Mouse (Mus musculus) thymus, adult 2 months (tissue): Measurements from ENCODE around the gene Prss27. TPM values are rescaled to one million over a fixed set of nuclear protein-coding genes. Genes with fewer than 3 reads are reported as not detected.
A peak's percentile ranks its signal among the peaks of the same experiment; 100 is the strongest.
"Not testable (repeated sequence)": the region's sequence is repeated elsewhere in the genome, so short reads cannot be mapped to it uniquely, and the experiment has no call there.

Experiments
- DNase-seq: peaks from one replicate; pipeline ENCODE4 v3.0.0; 2021
- H3K27ac ChIP-seq: fragments of 200-500 bp; 2 replicates; pipeline ENCODE4 v1.5.1; 2012; ENCODE audit warnings: low read length, control low read depth; ENCODE audit not compliant: control insufficient read depth, insufficient read depth
- H3K27me3 ChIP-seq: fragments of 200-500 bp; 2 replicates; pipeline ENCODE4 v1.6.1; 2012; ENCODE audit warnings: mild to moderate bottlenecking, low read length, moderate library complexity, mixed read lengths; ENCODE audit not compliant: control insufficient read depth, insufficient read depth
- H3K36me3 ChIP-seq: fragments of 200-500 bp; 2 replicates; pipeline ENCODE4 v1.6.1; 2012; ENCODE audit warnings: mild to moderate bottlenecking, low read length, moderate library complexity; ENCODE audit not compliant: control insufficient read depth, insufficient read depth
- H3K4me1 ChIP-seq: fragments of 200-500 bp; replicated peaks from 2 replicates; pipeline ENCODE4 v1.6.1; 2012; ENCODE audit warnings: low read length; ENCODE audit not compliant: control insufficient read depth, insufficient read depth
- H3K4me3 ChIP-seq: fragments of 200-500 bp; 2 replicates; pipeline ENCODE4 v1.5.1; 2012; ENCODE audit warnings: mild to moderate bottlenecking, low read length, control low read depth, moderate library complexity; ENCODE audit not compliant: control insufficient read depth, insufficient read depth
- CTCF ChIP-seq: fragments of 200-500 bp; IDR thresholded peaks from 2 replicates; pipeline ENCODE4 v1.5.1; 2012; ENCODE audit warnings: mild to moderate bottlenecking, control low read depth, low read length, moderate library complexity, borderline replicate concordance; ENCODE audit not compliant: control insufficient read depth, poor library complexity, insufficient read depth; ENCODE audit errors: extremely low read depth
- POLR2A ChIP-seq: fragments of 200-500 bp; IDR thresholded peaks from 2 replicates; pipeline ENCODE4 v1.6.1; 2012; ENCODE audit warnings: mild to moderate bottlenecking, low read length, control low read depth, moderate library complexity; ENCODE audit not compliant: control insufficient read depth, poor library complexity, insufficient read depth; ENCODE audit errors: extremely low read depth
- WGBS: fragments of 180-500 bp; shearing (Covaris S2); methylation state at CpG from one replicate; pipeline ENCODE4 v1.1.7; 2018; 5-methylcytosine and 5-hydroxymethylcytosine counted together
- polyA plus RNA-seq: library from polyadenylated mRNA; depleted of rRNA; stranded (reverse); fragments of >200 nt; gene quantifications from 2 replicates; pipeline ENCODE4 v1.2.3, GENCODE M21; 2012

Gene Prss27
- polyA plus RNA-seq, 1 experiment, result 2.5 TPM

- WGBS, result 97% methylated on average over 5 of the region's 5 CpGs
- no peak overlapping the region for H3K27ac ChIP-seq
- H3K4me3 ChIP-seq, result no peak overlapping the region
- no peaks in the 10 kb centered on the region for H3K27me3 ChIP-seq
- H3K4me1 ChIP-seq, result peaks cover 2% of the 10 kb centered on the region
- no peaks in the 10 kb centered on the region; the same call in 1 of the 2 replicates for H3K36me3 ChIP-seq
- TF ChIP-seq CTCF (no peak), POLR2A (no peak)
- DNase-seq, result no peak
Measured at GRCm38 (mm10) chr17:24068271-24068670, 30.3 kb downstream of the Prss27 start.

GRCm38 (mm10) chr17:24069531-24069930 lies 31.6 kb downstream of the Prss27 start:
- Histone ChIP-seq H3K4me3 (no peak overlapping the region), H3K27me3 (no peaks in the 10 kb centered on the region), H3K4me1 (peaks cover 2% of the 10 kb centered on the region), H3K36me3 (no peaks in the 10 kb centered on the region; the same call in 1 of the 2 replicates), H3K27ac (no peak overlapping the region)
- WGBS, result 92% methylated on average over 3 of the region's 3 CpGs
- TF ChIP-seq CTCF (no peak), POLR2A (no peak)
- no peak for DNase-seq

DNA sequence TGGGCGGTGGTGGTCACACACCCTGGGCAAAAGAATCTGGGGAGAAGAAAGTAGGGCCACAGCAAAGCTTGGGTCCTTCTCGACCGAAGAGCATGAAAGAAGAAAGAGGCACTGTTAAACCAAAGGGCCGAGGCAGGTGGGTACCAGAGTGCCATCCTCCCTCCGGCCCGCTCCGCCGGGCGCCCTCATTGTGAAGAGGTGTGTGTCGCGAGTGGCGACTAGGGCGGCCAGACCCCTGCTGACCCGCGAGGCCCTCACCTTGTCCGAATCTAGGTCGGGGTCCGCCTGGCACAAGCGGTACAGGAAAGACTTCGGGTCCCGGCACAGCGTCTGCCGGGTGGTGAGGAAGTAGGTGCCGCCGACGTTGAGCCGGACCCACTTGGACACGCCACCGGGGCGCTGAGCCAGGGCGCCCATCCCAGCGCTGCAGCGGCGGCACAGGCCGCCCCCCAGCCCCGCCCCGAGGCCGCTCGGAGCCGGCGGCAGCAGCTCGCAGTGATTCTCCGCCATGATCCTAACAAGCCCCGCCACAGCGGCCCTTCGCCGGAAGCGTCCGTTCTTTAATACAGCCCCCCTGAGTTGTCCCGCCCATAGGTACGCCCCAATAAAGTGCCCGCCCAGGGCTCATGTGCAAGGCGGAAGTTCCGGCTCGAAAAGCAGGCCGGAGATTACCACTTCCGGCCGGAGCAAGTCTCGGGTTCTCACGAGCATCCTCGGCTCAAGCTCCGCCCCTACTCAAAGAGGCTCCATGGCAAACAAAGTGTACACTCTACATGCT lies 35.2 kb downstream of the Prss27 start, which contains the start of gene Kctd5:
Kctd5 (minus strand) TSS at position 567 of the 778 bp plus-strand sequence.
- TF ChIP-seq CTCF (0 out of 2 replicates have a peak, but pooled peaks have one; percentile 29), POLR2A (peak; percentile 64; the same call in 1 of the 2 replicates)
- peak; percentile 85 for DNase-seq
- peaks cover 7% of the 10 kb centered on the region; the same call in 1 of the 2 replicates for H3K36me3 ChIP-seq
- no peaks in the 10 kb centered on the region for H3K27me3 ChIP-seq
- H3K4me3 ChIP-seq, result peak within 1 kb of the TSS; percentile 90
- peaks cover 2% of the 10 kb centered on the region for H3K4me1 ChIP-seq
- no peak within 1 kb of the TSS for H3K27ac ChIP-seq
- WGBS, result under 1% methylated on average over 62 of the region's 62 CpGs

DNA sequence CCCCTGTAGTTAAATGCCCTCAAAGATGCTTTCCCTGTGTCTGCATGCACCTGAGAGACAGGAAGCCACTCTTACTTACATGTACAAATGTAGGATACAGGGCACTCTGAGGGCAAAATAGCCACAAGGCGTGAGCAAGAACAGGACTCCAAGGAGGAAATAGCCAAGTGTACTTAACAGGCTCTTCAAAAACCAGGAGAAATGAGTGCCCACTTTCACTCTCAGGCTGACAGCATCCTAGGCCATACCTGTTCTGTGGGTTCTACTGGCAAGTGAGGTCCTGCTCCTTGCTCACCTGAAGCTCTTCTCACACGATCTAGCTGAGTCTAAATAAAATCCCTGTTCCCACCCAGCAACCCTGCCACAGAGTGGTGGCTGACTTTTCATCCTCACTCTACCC lies 39.2 kb downstream of the Prss27 start:
- H3K36me3 ChIP-seq, result peaks cover 31% of the 10 kb centered on the region
- TF ChIP-seq CTCF (no peak), POLR2A (no peak)

GRCm38 (mm10) chr17:24084593-24084992 lies 46.6 kb downstream of the Prss27 start:
- no peak for TF ChIP-seq POLR2A
- no peak for TF ChIP-seq CTCF
- Histone ChIP-seq H3K27ac (no peak overlapping the region), H3K4me3 (no peak overlapping the region), H3K36me3 (peaks cover 57% of the 10 kb centered on the region), H3K27me3 (no peaks in the 10 kb centered on the region; the same call in 1 of the 2 replicates), H3K4me1 (no peaks in the 10 kb centered on the region)
- no peak for DNase-seq
- 5% methylated on average over 1 of the region's 1 CpGs for WGBS

More for the DNA sequence above, 39.2 kb downstream of the Prss27 start:
- no peak for DNase-seq
- peaks cover under 1% of the 10 kb centered on the region for H3K4me1 ChIP-seq
- WGBS, result 95% methylated on average over 2 of the region's 2 CpGs
- no peaks in the 10 kb centered on the region for H3K27me3 ChIP-seq
- no peak overlapping the region for H3K27ac ChIP-seq
- H3K4me3 ChIP-seq, result no peak overlapping the region

- not testable (repeated sequence) for H3K4me1 ChIP-seq, H3K4me3 ChIP-seq, DNase-seq, H3K27me3 ChIP-seq, H3K27ac ChIP-seq
- 98% methylated on average over 4 of the region's 4 CpGs for WGBS
- H3K36me3 ChIP-seq, result peaks cover 66% of the 10 kb centered on the region
Measured at GRCm38 (mm10) chr17:24086399-24086798, 48.5 kb downstream of the Prss27 start.
